ENCODE assay signal across 8 mouse cellular contexts in the genomic region with DNA sequence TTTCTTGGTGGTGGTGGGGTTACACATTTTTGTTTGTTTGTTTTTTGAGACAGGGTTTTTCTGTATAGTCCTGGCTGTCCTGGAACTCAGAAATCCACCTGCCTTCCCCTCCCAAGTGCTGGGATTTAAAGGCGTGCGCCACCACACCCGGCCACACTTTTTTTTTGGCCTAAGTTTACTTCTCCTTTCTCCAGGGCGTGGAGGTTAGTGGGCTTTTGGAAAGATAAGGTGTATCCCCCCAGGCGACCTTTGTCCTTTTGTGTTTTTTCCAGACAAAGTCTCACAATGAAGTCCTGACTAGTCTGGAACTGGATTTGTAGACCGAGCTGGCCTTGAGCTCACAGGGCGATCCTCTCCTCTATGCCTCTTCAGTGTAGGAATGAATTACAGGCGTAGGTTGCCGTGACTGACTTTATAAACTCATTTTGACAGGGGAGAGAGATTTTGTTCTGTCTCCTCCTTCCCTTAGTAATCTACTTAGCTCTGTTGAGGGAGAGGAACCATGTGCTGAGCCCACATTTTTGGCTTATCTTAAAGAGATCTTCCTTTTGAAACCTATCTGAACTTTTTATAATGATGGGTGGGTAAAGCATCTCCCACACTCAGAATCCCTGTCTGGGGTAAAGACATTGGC. TPM values are rescaled to one million over a fixed set of nuclear protein-coding genes. Genes with fewer than 3 reads are reported as not detected.
DNase-seq lines count a peak whose midpoint lies in the region; ATAC-seq and TF ChIP-seq lines count a peak whose summit lies in the region.

No protein-coding gene starts in this region.

- TF ChIP-seq POLR2A in CH12.LX (IDR thresholded peaks at IDR 0.05; ENCODE audit: low read depth, low read length), result no peak

- 39% methylated on average over 9 of the region's 9 CpGs for WGBS in heart, embryonic 14.5 days
- WGBS in embryonic facial prominence, embryonic 15.5 days, result 30% methylated on average over 9 of the region's 9 CpGs
- 24% methylated on average over 9 of the region's 9 CpGs for WGBS in liver, embryonic 11.5 days

- peak overlapping the region; percentile 94 for H3K9ac ChIP-seq in heart, embryonic 14.5 days (ENCODE audit: low read length)
- peak overlapping the region; percentile 64; the same call in 1 of the 2 replicates for H3K9ac ChIP-seq in CH12.LX (ENCODE audit: insufficient read depth, low read depth)
- H3K9ac ChIP-seq in embryonic facial prominence, embryonic 15.5 days, result no peak overlapping the region
- peak overlapping the region; percentile 52 for H3K9ac ChIP-seq in liver, embryonic 11.5 days (ENCODE audit: low read depth, low read length)

- H3K27ac ChIP-seq in heart, embryonic 14.5 days (replicated peaks in 1 of 2; ENCODE audit: control insufficient read depth in 1 of 2, insufficient read depth in 1 of 2, low read depth in 2 of 2, low read length in 2 of 2), result peak overlapping the region; percentile 11 to 98; a peak in 1 of 4 replicates
- H3K27ac ChIP-seq in CH12.LX (ENCODE audit: insufficient read depth, low read depth), result no peak overlapping the region
- H3K27ac ChIP-seq in embryonic facial prominence, embryonic 15.5 days (replicated peaks), result peak overlapping the region; percentile 94; the same call in 1 of the 2 replicates
- H3K27ac ChIP-seq in liver, embryonic 11.5 days (ENCODE audit: low read depth, low read length), result peak overlapping the region; percentile 91

- H3K4me2 ChIP-seq in heart, embryonic 14.5 days (ENCODE audit: low read length), result peak overlapping the region; percentile 96
- peak overlapping the region; percentile 74 for H3K4me2 ChIP-seq in CH12.LX (ENCODE audit: insufficient read depth, low read depth, poor library complexity, severe bottlenecking)
- H3K4me2 ChIP-seq in embryonic facial prominence, embryonic 15.5 days (replicated peaks), result peak overlapping the region; percentile 90
- H3K4me2 ChIP-seq in liver, embryonic 11.5 days, result peak overlapping the region; percentile 98

- no peaks in the 10 kb centered on the region for H3K9me3 ChIP-seq in heart, embryonic 14.5 days (ENCODE audit: control insufficient read depth, low read length)
- no peaks in the 10 kb centered on the region for H3K9me3 ChIP-seq in CH12.LX (replicated peaks; ENCODE audit: low read length)
- H3K9me3 ChIP-seq in embryonic facial prominence, embryonic 15.5 days (replicated peaks), result no peaks in the 10 kb centered on the region
- no peaks in the 10 kb centered on the region for H3K9me3 ChIP-seq in liver, embryonic 11.5 days (ENCODE audit: control insufficient read depth, low read length)

- TF ChIP-seq RAD21 in CH12.LX (IDR thresholded peaks at IDR 0.05; ENCODE audit: low read depth, low read length), result no peak

- no peak for TF ChIP-seq CTCF in CH12.LX (conservative IDR thresholded peaks at IDR 0.05 in 1 of 2, IDR thresholded peaks at IDR 0.05 in 1 of 2; ENCODE audit: low read depth in 2 of 2, low read length in 2 of 2)

- H3K36me3 ChIP-seq in heart, embryonic 14.5 days (ENCODE audit: control insufficient read depth, insufficient read depth, low read length), result peaks cover 6% of the 10 kb centered on the region
- H3K36me3 ChIP-seq in CH12.LX (replicated peaks in 1 of 2; ENCODE audit: control insufficient read depth in 1 of 2, insufficient read depth in 1 of 2, low read length in 1 of 2), result peaks cover 0 to 7% of the 10 kb centered on the region in 2 experiments
- H3K36me3 ChIP-seq in embryonic facial prominence, embryonic 15.5 days, result no peaks in the 10 kb centered on the region
- H3K36me3 ChIP-seq in liver, embryonic 11.5 days (ENCODE audit: control insufficient read depth, insufficient read depth, low read length), result no peaks in the 10 kb centered on the region; the same call in 1 of the 2 replicates

- H3K4me3 ChIP-seq in heart, embryonic 14.5 days (ENCODE audit: control insufficient read depth in 1 of 2, insufficient read depth in 1 of 2, low read depth in 1 of 2, low read length in 2 of 2), result peak overlapping the region in 1 of 2 experiments; percentile 91; a peak in 2 of 4 replicates
- peak overlapping the region in 2 of 3 experiments; percentile 29 to 78 for H3K4me3 ChIP-seq in CH12.LX (replicated peaks in 1 of 3; ENCODE audit: low read depth in 2 of 3, low read length in 2 of 3, poor library complexity in 1 of 3)
- H3K4me3 ChIP-seq in embryonic facial prominence, embryonic 15.5 days (replicated peaks), result peak overlapping the region; percentile 89
- H3K4me3 ChIP-seq in liver, embryonic 11.5 days (ENCODE audit: low read depth, low read length), result peak overlapping the region; percentile 88

- H3K27me3 ChIP-seq in heart, embryonic 14.5 days (ENCODE audit: control insufficient read depth, insufficient read depth, low read length), result no peaks in the 10 kb centered on the region
- H3K27me3 ChIP-seq in CH12.LX (replicated peaks), result no peaks in the 10 kb centered on the region
- no peaks in the 10 kb centered on the region for H3K27me3 ChIP-seq in embryonic facial prominence, embryonic 15.5 days
- no peaks in the 10 kb centered on the region for H3K27me3 ChIP-seq in liver, embryonic 11.5 days (replicated peaks; ENCODE audit: control insufficient read depth, insufficient read depth, low read length)

- H3K4me1 ChIP-seq in heart, embryonic 14.5 days (ENCODE audit: control insufficient read depth in 2 of 2, insufficient read depth in 2 of 2, low read length in 2 of 2), result peaks cover 23 to 51% of the 10 kb centered on the region in 2 experiments
- H3K4me1 ChIP-seq in CH12.LX (ENCODE audit: control insufficient read depth in 1 of 2, insufficient read depth in 2 of 2), result peaks cover 4 to 44% of the 10 kb centered on the region in 2 experiments; a peak in 3 of 4 replicates
- peaks cover 57% of the 10 kb centered on the region for H3K4me1 ChIP-seq in embryonic facial prominence, embryonic 15.5 days
- H3K4me1 ChIP-seq in liver, embryonic 11.5 days (replicated peaks; ENCODE audit: control insufficient read depth, insufficient read depth, low read length), result peaks cover 47% of the 10 kb centered on the region

- ATAC-seq in heart, embryonic 14.5 days (ENCODE audit: insufficient number of reproducible peaks, insufficient read depth, low FRiP score, low read depth), result no peak
- no peak for ATAC-seq in embryonic facial prominence, embryonic 15.5 days (ENCODE audit: insufficient number of reproducible peaks, low FRiP score, low TSS enrichment, low read depth)
- no peak for ATAC-seq in liver, embryonic 11.5 days (replicated peaks; ENCODE audit: low FRiP score)

- in situ Hi-C loops in CH12.LX (cut with MboI; ENCODE audit: low pct_ligation_motif_present, low pct_unique_long_range_greater_than_20kb, low sequenced_read_pairs), result loop anchor here (10.0 kb wide), 1 partner anchor 50 kb away; no protein-coding TSS in a partner anchor

- TF ChIP-seq EP300 in CH12.LX (IDR thresholded peaks at IDR 0.05; ENCODE audit: low read length), result no peak

- no peak for DNase-seq in heart, adult 18-20 months
- no peak for DNase-seq in CH12.LX (ENCODE audit: extremely low read depth)
- no peak for DNase-seq in liver, embryonic 11.5 days (ENCODE audit: low spot score)
- DNase-seq in embryo, embryonic 9.5 days (ENCODE audit: extremely low spot score), result no peak
- no peak for DNase-seq in adrenal gland, postnatal 10 days
- DNase-seq in cerebellum, adult 11 months, result no peak

- dilution Hi-C loops in CH12.LX (cut with MboI; ENCODE audit: extremely low pct_ligation_motif_present, extremely low pct_unique_long_range_greater_than_20kb, low sequenced_read_pairs), result no loop called here

- H3K79me2 ChIP-seq in CH12.LX (replicated peaks; ENCODE audit: control insufficient read depth, extremely low read depth, insufficient read depth, poor library complexity, severe bottlenecking), result peaks cover 35% of the 10 kb centered on the region

TF ChIP-seq in CH12.LX, 34 proteins besides CTCF, POLR2A, EP300 and RAD21 (continues in another document):
- TF ChIP-seq NRF1 (IDR thresholded peaks at IDR 0.05; ENCODE audit: low read depth, low read length), result no peak

RNA-seq across cellular contexts. Expression of a gene that starts 3.7 kb away (rescaled TPM):
- 13.3 and 17.2 TPM in 2 replicates for polyA plus RNA-seq in heart, embryonic 14.5 days (2014; fragmentation: Nextera tagmentation; extraction: Ambion mirVana)
- total RNA-seq in heart, adult 18-20 months (2021), result 10 to 100 TPM; 19.0 to 20.3 TPM
- total RNA-seq in CH12.LX (2012; rRNA removed) (11.8 and 12.8 TPM in 2 replicates), CH12.LX (2014; rRNA removed) (4.5 and 5.4 TPM in 2 replicates)
- 29.5 and 34.0 TPM in 2 replicates for polyA plus RNA-seq in CH12.LX (2012; ENCODE audit: insufficient read length, low read depth)
- polyA plus RNA-seq in embryonic facial prominence, embryonic 15.5 days (2015; fragmentation: Nextera tagmentation; extraction: Ambion mirVana), result 11.0 and 12.2 TPM in 2 replicates
- polyA plus RNA-seq in liver, embryonic 11.5 days (2014; fragmentation: Nextera tagmentation; extraction: Ambion mirVana), result 11.1 and 13.0 TPM in 2 replicates
- total RNA-seq in adrenal gland, postnatal 10 days (2021), result 10 to 100 TPM; 37.1 to 51.9 TPM

RNA-seq across cellular contexts. Expression of a gene that starts 12.0 kb away (rescaled TPM):
- polyA plus RNA-seq in heart, embryonic 14.5 days (2014; fragmentation: Nextera tagmentation; extraction: Ambion mirVana), result 6,412 and 6,474 TPM in 2 replicates
- total RNA-seq in heart, adult 18-20 months (2021), result 1,000 to 10,000 TPM; 8,639 to 9,190 TPM
- 1,695 and 1,781 TPM in 2 replicates for total RNA-seq in CH12.LX (2012; rRNA removed)
- total RNA-seq in CH12.LX (2014; rRNA removed), result 1,737 and 1,775 TPM in 2 replicates
- polyA plus RNA-seq in CH12.LX (2012; ENCODE audit: insufficient read length, low read depth), result 1,504 and 1,607 TPM in 2 replicates
- polyA plus RNA-seq in embryonic facial prominence, embryonic 15.5 days (2015; fragmentation: Nextera tagmentation; extraction: Ambion mirVana), result 1,910 and 2,016 TPM in 2 replicates
- polyA plus RNA-seq in liver, embryonic 11.5 days (2014; fragmentation: Nextera tagmentation; extraction: Ambion mirVana), result 2,564 and 2,777 TPM in 2 replicates
- 1,000 to 10,000 TPM; 4,995 to 5,524 TPM for total RNA-seq in adrenal gland, postnatal 10 days (2021)

RNA-seq across cellular contexts. Expression of a gene that starts 36.4 kb away (rescaled TPM):
- 280 and 290 TPM in 2 replicates for polyA plus RNA-seq in heart, embryonic 14.5 days (2014; fragmentation: Nextera tagmentation; extraction: Ambion mirVana)
- 100 to 1,000 TPM; 104 to 110 TPM for total RNA-seq in heart, adult 18-20 months (2021)
- total RNA-seq in CH12.LX (2012; rRNA removed) (124 and 176 TPM in 2 replicates), CH12.LX (2014; rRNA removed) (196 and 210 TPM in 2 replicates)
- polyA plus RNA-seq in CH12.LX (2012; ENCODE audit: insufficient read length, low read depth), result 247 and 274 TPM in 2 replicates
- polyA plus RNA-seq in embryonic facial prominence, embryonic 15.5 days (2015; fragmentation: Nextera tagmentation; extraction: Ambion mirVana), result 453 and 461 TPM in 2 replicates
- 527 and 567 TPM in 2 replicates for polyA plus RNA-seq in liver, embryonic 11.5 days (2014; fragmentation: Nextera tagmentation; extraction: Ambion mirVana)
- total RNA-seq in adrenal gland, postnatal 10 days (2021), result 100 to 1,000 TPM; 138 to 142 TPM

RNA-seq across cellular contexts. Expression of a gene that starts 59.7 kb away (rescaled TPM):
- 540 and 614 TPM in 2 replicates for polyA plus RNA-seq in heart, embryonic 14.5 days (2014; fragmentation: Nextera tagmentation; extraction: Ambion mirVana)
- total RNA-seq in heart, adult 18-20 months (2021), result 100 to 1,000 TPM; 462 to 532 TPM
- total RNA-seq in CH12.LX (2012; rRNA removed) (1,257 and 1,396 TPM in 2 replicates), CH12.LX (2014; rRNA removed) (1,670 and 1,798 TPM in 2 replicates)
- 1,330 and 1,397 TPM in 2 replicates for polyA plus RNA-seq in CH12.LX (2012; ENCODE audit: insufficient read length, low read depth)
- 690 and 754 TPM in 2 replicates for polyA plus RNA-seq in embryonic facial prominence, embryonic 15.5 days (2015; fragmentation: Nextera tagmentation; extraction: Ambion mirVana)
- 1,053 and 1,054 TPM in 2 replicates for polyA plus RNA-seq in liver, embryonic 11.5 days (2014; fragmentation: Nextera tagmentation; extraction: Ambion mirVana)
- 100 to 1,000 TPM; 694 to 716 TPM for total RNA-seq in adrenal gland, postnatal 10 days (2021)
